Mouse (Mus musculus): ENCODE data around the gene Vax2. TPM values are rescaled to one million over a fixed set of nuclear protein-coding genes. Genes with fewer than 3 reads are reported as not detected.
A peak's percentile ranks its signal among the peaks of the same experiment; 100 is the strongest.

Vax2 gene
- polyA plus RNA-seq, 2 experiments, result not detected

GRCm38 (mm10) chr6:83768485-83768884, 57.4 kb downstream of the Vax2 start:
- Histone ChIP-seq H3K4me1 (replicated peaks; ENCODE audit: control insufficient read depth in 2 of 2, insufficient read depth in 2 of 2, low read length in 1 of 2) (no peaks in the 10 kb centered on the region), H3K9me3 (ENCODE audit: control insufficient read depth, low read length) (no peaks in the 10 kb centered on the region), H3K27ac (no peak overlapping the region), H3K27me3 (ENCODE audit: control insufficient read depth, insufficient read depth, low read length) (peaks cover 4% of the 10 kb centered on the region; the same call in 1 of the 2 replicates), H3K9ac (replicated peaks) (no peak overlapping the region), H3K36me3 (replicated peaks; ENCODE audit: control insufficient read depth, insufficient read depth, low read depth) (no peaks in the 10 kb centered on the region; the same call in 1 of the 2 replicates), H3K4me3 (ENCODE audit: insufficient read depth in 1 of 2, low read depth in 2 of 2, low read length in 2 of 2) (no peak overlapping the region), H3K4me2 (ENCODE audit: low read depth) (no peak overlapping the region)
- DNase-seq (ENCODE audit: low read depth in 3 of 3, low spot score in 3 of 3) (no peak), ATAC-seq (ENCODE audit: insufficient read depth) (no peak)
- TF ChIP-seq EP300 (IDR thresholded peaks at IDR 0.05; ENCODE audit: low read depth) (no peak), CTCF (IDR thresholded peaks at IDR 0.05; ENCODE audit: low read depth) (no peak)
- WGBS (ENCODE audit: insufficient replicate concordance), result 62% methylated on average over 5 of the region's 5 CpGs

GRCm38 (mm10) chr6:83774126-83774525, 63.1 kb downstream of the Vax2 start:
- H3K9ac ChIP-seq (replicated peaks), result peak overlapping the region; percentile 85
- peaks cover 0 to 8% of the 10 kb centered on the region in 2 experiments; a peak in 2 of 4 replicates for H3K4me1 ChIP-seq (replicated peaks; ENCODE audit: control insufficient read depth in 2 of 2, insufficient read depth in 2 of 2, low read length in 1 of 2)
- DNase-seq (ENCODE audit: low read depth in 3 of 3, low spot score in 3 of 3) (peak in 1 of 3 experiments; percentile 22), ATAC-seq (ENCODE audit: insufficient read depth) (no peak)
- H3K36me3 ChIP-seq (replicated peaks; ENCODE audit: control insufficient read depth, insufficient read depth, low read depth), result no peaks in the 10 kb centered on the region; the same call in 1 of the 2 replicates
- WGBS (ENCODE audit: insufficient replicate concordance), result 56% methylated on average over 8 of the region's 9 CpGs
- no peak overlapping the region for H3K27ac ChIP-seq
- no peaks in the 10 kb centered on the region for H3K9me3 ChIP-seq (ENCODE audit: control insufficient read depth, low read length)
- TF ChIP-seq CTCF (IDR thresholded peaks at IDR 0.05; ENCODE audit: low read depth) (no peak), EP300 (IDR thresholded peaks at IDR 0.05; ENCODE audit: low read depth) (no peak)
- no peaks in the 10 kb centered on the region for H3K27me3 ChIP-seq (ENCODE audit: control insufficient read depth, insufficient read depth, low read length)
- peak overlapping the region; percentile 73 for H3K4me2 ChIP-seq (ENCODE audit: low read depth)
- H3K4me3 ChIP-seq (ENCODE audit: insufficient read depth in 1 of 2, low read depth in 2 of 2, low read length in 2 of 2), result peak overlapping the region; percentile 17 to 78

- no peaks in the 10 kb centered on the region for H3K9me3 ChIP-seq (ENCODE audit: control insufficient read depth, low read length)
- no peaks in the 10 kb centered on the region; the same call in 1 of the 2 replicates for H3K36me3 ChIP-seq (replicated peaks; ENCODE audit: control insufficient read depth, insufficient read depth, low read depth)
- H3K4me3 ChIP-seq (ENCODE audit: insufficient read depth in 1 of 2, low read depth in 2 of 2, low read length in 2 of 2), result peak overlapping the region; percentile 68 to 78
- WGBS (ENCODE audit: insufficient replicate concordance), result 1% methylated on average over 14 of the region's 14 CpGs
- H3K4me1 ChIP-seq (replicated peaks; ENCODE audit: control insufficient read depth in 2 of 2, insufficient read depth in 2 of 2, low read length in 1 of 2), result peaks cover 0 to 8% of the 10 kb centered on the region in 2 experiments; a peak in 2 of 4 replicates
- peak overlapping the region; percentile 73 for H3K4me2 ChIP-seq (ENCODE audit: low read depth)
- ATAC-seq (ENCODE audit: insufficient read depth), result peak; percentile 54
- no peaks in the 10 kb centered on the region for H3K27me3 ChIP-seq (ENCODE audit: control insufficient read depth, insufficient read depth, low read length)
- H3K9ac ChIP-seq (replicated peaks), result peak overlapping the region; percentile 85
- TF ChIP-seq CTCF (IDR thresholded peaks at IDR 0.05; ENCODE audit: low read depth) (no peak), EP300 (IDR thresholded peaks at IDR 0.05; ENCODE audit: low read depth) (no peak)
- DNase-seq (ENCODE audit: low read depth in 3 of 3, low spot score in 3 of 3), result peak in 1 of 3 experiments; percentile 20
- H3K27ac ChIP-seq, result peak overlapping the region; percentile 78
Observed at GRCm38 (mm10) chr6:83774781-83775563, 63.9 kb downstream of the Vax2 start.

GRCm38 (mm10) chr6:83775638-83776293, 64.7 kb downstream of the Vax2 start, which contains the start of gene Tex261:
Gene Tex261 (minus strand): TSS chr6:83775813.
- Histone ChIP-seq H3K27ac (peak within 1 kb of the TSS; percentile 78), H3K36me3 (replicated peaks; ENCODE audit: control insufficient read depth, insufficient read depth, low read depth) (no peaks in the 10 kb centered on the region; the same call in 1 of the 2 replicates), H3K9ac (replicated peaks) (peak within 1 kb of the TSS; percentile 85), H3K4me1 (replicated peaks; ENCODE audit: control insufficient read depth in 2 of 2, insufficient read depth in 2 of 2, low read length in 1 of 2) (peaks cover 0 to 8% of the 10 kb centered on the region in 2 experiments; a peak in 2 of 4 replicates), H3K4me3 (ENCODE audit: insufficient read depth in 1 of 2, low read depth in 2 of 2, low read length in 2 of 2) (peak within 1 kb of the TSS; percentile 68 to 78), H3K9me3 (ENCODE audit: control insufficient read depth, low read length) (no peaks in the 10 kb centered on the region), H3K27me3 (ENCODE audit: control insufficient read depth, insufficient read depth, low read length) (no peaks in the 10 kb centered on the region), H3K4me2 (ENCODE audit: low read depth) (peak within 1 kb of the TSS; percentile 73)
- WGBS (ENCODE audit: insufficient replicate concordance), result under 1% methylated on average over 45 of the region's 45 CpGs
- ATAC-seq (ENCODE audit: insufficient read depth), result peak; percentile 92
- TF ChIP-seq CTCF (IDR thresholded peaks at IDR 0.05; ENCODE audit: low read depth) (peak; percentile 85), EP300 (IDR thresholded peaks at IDR 0.05; ENCODE audit: low read depth) (no peak)
- DNase-seq (ENCODE audit: low read depth in 3 of 3, low spot score in 3 of 3), result peak; percentile 66 to 77 (median 68)

GRCm38 (mm10) chr6:83778306-83778705, 67.2 kb downstream of the Vax2 start:
- no peak for ATAC-seq (ENCODE audit: insufficient read depth)
- 79% methylated on average over 7 of the region's 7 CpGs for WGBS (ENCODE audit: insufficient replicate concordance)
- Histone ChIP-seq H3K27me3 (ENCODE audit: control insufficient read depth, insufficient read depth, low read length) (no peaks in the 10 kb centered on the region), H3K27ac (no peak overlapping the region), H3K9me3 (ENCODE audit: control insufficient read depth, low read length) (no peaks in the 10 kb centered on the region), H3K4me3 (ENCODE audit: insufficient read depth in 1 of 2, low read depth in 2 of 2, low read length in 2 of 2) (no peak overlapping the region), H3K9ac (replicated peaks) (no peak overlapping the region), H3K4me1 (replicated peaks; ENCODE audit: control insufficient read depth in 2 of 2, insufficient read depth in 2 of 2, low read length in 1 of 2) (peaks cover 0 to 8% of the 10 kb centered on the region in 2 experiments; a peak in 2 of 4 replicates), H3K36me3 (replicated peaks; ENCODE audit: control insufficient read depth, insufficient read depth, low read depth) (no peaks in the 10 kb centered on the region; the same call in 1 of the 2 replicates), H3K4me2 (ENCODE audit: low read depth) (no peak overlapping the region)
- DNase-seq (ENCODE audit: low read depth in 3 of 3, low spot score in 3 of 3), result no peak
- TF ChIP-seq CTCF (IDR thresholded peaks at IDR 0.05; ENCODE audit: low read depth) (no peak), EP300 (IDR thresholded peaks at IDR 0.05; ENCODE audit: low read depth) (no peak)
